20 mouse cellular contexts compared by ENCODE assay signal in the genomic region with DNA sequence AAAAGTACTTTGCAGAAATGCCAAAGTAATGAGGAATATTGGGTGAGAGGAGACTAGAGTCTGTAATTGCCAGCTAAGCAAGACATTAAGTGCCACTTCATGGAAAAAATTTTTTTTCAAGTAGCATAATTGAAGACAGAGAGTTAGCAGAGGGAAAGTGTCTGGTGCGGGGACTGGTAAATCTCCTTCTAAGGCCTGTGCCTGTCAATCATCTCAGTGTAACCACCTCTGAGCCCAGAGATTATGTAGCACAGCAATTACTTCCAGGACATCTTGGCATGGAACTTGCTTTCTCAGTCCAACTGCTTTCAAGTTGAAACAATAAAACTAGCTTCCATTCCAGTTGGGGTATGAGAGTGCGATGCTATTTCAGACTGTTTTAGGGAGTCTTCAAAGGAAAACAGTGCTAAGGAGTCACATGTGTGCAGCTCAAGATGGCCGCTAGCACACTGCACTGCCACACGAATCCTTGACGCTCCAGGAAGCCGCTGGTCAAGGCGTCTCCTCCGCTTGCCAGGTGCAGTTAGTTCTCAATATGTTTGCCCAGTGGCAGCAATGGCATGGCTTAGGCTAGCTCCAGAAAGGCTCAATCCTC. TPM values are rescaled to one million over a fixed set of nuclear protein-coding genes. Genes with fewer than 3 reads are reported as not detected.
DNase-seq lines count a peak whose midpoint lies in the region; ATAC-seq lines count a peak whose summit lies in the region.
"Had no signal": no experiment of that assay in that cellular context is flagged by ENCODE, and none has a peak within 500 bp of the region (broad histone marks: within the 10 kb centered on the region; RNA-seq: fewer than 3 reads in every experiment).

No protein-coding gene starts in this region.

- peak overlapping the region; percentile 9; the same call in 1 of the 2 replicates for H3K27ac ChIP-seq in forebrain, embryonic 15.5 days (replicated peaks)
- no peak overlapping the region for H3K27ac ChIP-seq in forebrain, embryonic 10.5 days
- no peak overlapping the region for H3K27ac ChIP-seq in lung, embryonic 16.5 days (ENCODE audit: low read length)
- H3K27ac ChIP-seq in embryonic facial prominence, embryonic 12.5 days, result peak overlapping the region; percentile 68
- peak overlapping the region; percentile 8; the same call in 1 of the 2 replicates for H3K27ac ChIP-seq in macrophage
- H3K27ac ChIP-seq: heart, adult 2 months; hindbrain, embryonic 14.5 days; midbrain, embryonic 12.5 days; stomach, embryonic 15.5 days had no signal

- no peaks in the 10 kb centered on the region for H3K9me3 ChIP-seq in forebrain, embryonic 15.5 days
- no peaks in the 10 kb centered on the region for H3K9me3 ChIP-seq in forebrain, embryonic 10.5 days
- H3K9me3 ChIP-seq in lung, embryonic 16.5 days (ENCODE audit: control insufficient read depth, low read length), result no peaks in the 10 kb centered on the region
- no peaks in the 10 kb centered on the region for H3K9me3 ChIP-seq in embryonic facial prominence, embryonic 12.5 days
- H3K9me3 ChIP-seq: midbrain, embryonic 12.5 days; stomach, embryonic 15.5 days had no signal

- H3K36me3 ChIP-seq in forebrain, embryonic 15.5 days, result no peaks in the 10 kb centered on the region
- peaks cover 2% of the 10 kb centered on the region; the same call in 1 of the 2 replicates for H3K36me3 ChIP-seq in forebrain, embryonic 10.5 days (replicated peaks)
- H3K36me3 ChIP-seq in lung, embryonic 16.5 days (ENCODE audit: control insufficient read depth, insufficient read depth, low read length), result no peaks in the 10 kb centered on the region
- no peaks in the 10 kb centered on the region for H3K36me3 ChIP-seq in embryonic facial prominence, embryonic 12.5 days
- H3K36me3 ChIP-seq in macrophage (ENCODE audit: inconsistent target), result no peaks in the 10 kb centered on the region
- H3K36me3 ChIP-seq: midbrain, embryonic 12.5 days; stomach, embryonic 15.5 days had no signal

- H3K4me3 ChIP-seq in forebrain, embryonic 15.5 days, result no peak overlapping the region
- H3K4me3 ChIP-seq in forebrain, embryonic 10.5 days, result no peak overlapping the region
- no peak overlapping the region for H3K4me3 ChIP-seq in lung, embryonic 16.5 days (ENCODE audit: low read length)
- no peak overlapping the region for H3K4me3 ChIP-seq in embryonic facial prominence, embryonic 12.5 days
- no peak overlapping the region for H3K4me3 ChIP-seq in macrophage (ENCODE audit: inconsistent target)
- H3K4me3 ChIP-seq: heart, adult 2 months; midbrain, embryonic 12.5 days; stomach, embryonic 15.5 days had no signal

- no peak for DNase-seq in forebrain, embryonic 10.5 days (ENCODE audit: extremely low spot score, low spot score)
- no peak for DNase-seq in lung, adult 18-20 months
- no peak for DNase-seq in left cerebral cortex, adult 9 months (ENCODE audit: low spot score in 2 of 2)
- DNase-seq in layer of hippocampus, adult 9-11 months, result no peak
- DNase-seq: adrenal gland, postnatal 10 days; B cell, adult 2 months; cerebellum, adult 8-10 months; heart, adult 2 months; kidney, postnatal 14 days; lung, postnatal 10 days; right cerebral cortex, adult 18-20 months; spleen, adult 18-20 months had no signal

- no peak overlapping the region for H3K9ac ChIP-seq in forebrain, embryonic 15.5 days (replicated peaks)
- no peak overlapping the region for H3K9ac ChIP-seq in lung, embryonic 16.5 days (ENCODE audit: low read length)
- no peak overlapping the region for H3K9ac ChIP-seq in embryonic facial prominence, embryonic 12.5 days
- H3K9ac ChIP-seq: hindbrain, embryonic 14.5 days; midbrain, embryonic 12.5 days; stomach, embryonic 15.5 days had no signal

- no peaks in the 10 kb centered on the region for H3K79me2 ChIP-seq in macrophage (ENCODE audit: inconsistent target)

- peak; percentile 67; the same call in 1 of the 2 replicates for ATAC-seq in forebrain, embryonic 15.5 days (replicated peaks)
- ATAC-seq in lung, embryonic 16.5 days (ENCODE audit: low read depth), result peak; percentile 53; the same call in 1 of the 2 replicates
- 0 out of 2 replicates have a peak, but pooled peaks have one; percentile 38 for ATAC-seq in embryonic facial prominence, embryonic 12.5 days (ENCODE audit: insufficient number of reproducible peaks, insufficient read depth, low FRiP score, low TSS enrichment)
- ATAC-seq: intestine, postnatal 0 days had no signal

- H3K4me2 ChIP-seq in forebrain, embryonic 15.5 days (replicated peaks), result no peak overlapping the region
- no peak overlapping the region for H3K4me2 ChIP-seq in lung, embryonic 16.5 days (ENCODE audit: low read depth, low read length)
- no peak overlapping the region for H3K4me2 ChIP-seq in embryonic facial prominence, embryonic 12.5 days (replicated peaks)
- H3K4me2 ChIP-seq: hindbrain, embryonic 14.5 days; midbrain, embryonic 12.5 days; stomach, embryonic 15.5 days had no signal

- H3K27me3 ChIP-seq in forebrain, embryonic 15.5 days, result no peaks in the 10 kb centered on the region
- H3K27me3 ChIP-seq in forebrain, embryonic 10.5 days (ENCODE audit: poor library complexity, severe bottlenecking), result no peaks in the 10 kb centered on the region
- H3K27me3 ChIP-seq in lung, embryonic 16.5 days (ENCODE audit: control insufficient read depth, insufficient read depth, low read depth, low read length), result no peaks in the 10 kb centered on the region
- H3K27me3 ChIP-seq in embryonic facial prominence, embryonic 12.5 days, result no peaks in the 10 kb centered on the region
- H3K27me3 ChIP-seq: midbrain, embryonic 12.5 days; stomach, embryonic 15.5 days had no signal

- WGBS in forebrain, embryonic 15.5 days, result 60% methylated on average over 8 of the region's 8 CpGs
- 95% methylated on average over 8 of the region's 8 CpGs for WGBS in forebrain, embryonic 10.5 days
- 76% methylated on average over 8 of the region's 8 CpGs for WGBS in lung, embryonic 16.5 days
- WGBS in embryonic facial prominence, embryonic 12.5 days, result 67% methylated on average over 8 of the region's 8 CpGs
- 97% methylated on average over 8 of the region's 8 CpGs for WGBS in macrophage (ENCODE audit: missing documents)

- H3K4me1 ChIP-seq in forebrain, embryonic 15.5 days, result peaks cover 20% of the 10 kb centered on the region
- H3K4me1 ChIP-seq in forebrain, embryonic 10.5 days, result peaks cover 42% of the 10 kb centered on the region
- H3K4me1 ChIP-seq in lung, embryonic 16.5 days (replicated peaks; ENCODE audit: control insufficient read depth, insufficient read depth, low read length), result peaks cover 15% of the 10 kb centered on the region
- H3K4me1 ChIP-seq in embryonic facial prominence, embryonic 12.5 days, result peaks cover 25% of the 10 kb centered on the region
- H3K4me1 ChIP-seq: stomach, embryonic 15.5 days had no signal

RNA-seq across cellular contexts. Expression of a gene that starts 45.5 kb away (rescaled TPM):
- 8.9 and 10.0 TPM in 2 replicates for polyA plus RNA-seq in forebrain, embryonic 15.5 days (2015; fragmentation: Nextera tagmentation; extraction: Ambion mirVana)
- polyA plus RNA-seq in forebrain, embryonic 10.5 days (2016; fragmentation: Nextera tagmentation; extraction: Ambion mirVana), result 13.9 and 14.4 TPM in 2 replicates
- polyA plus RNA-seq in lung, embryonic 16.5 days (2015; fragmentation: Nextera tagmentation; extraction: Ambion mirVana), result 6.9 and 11.7 TPM in 2 replicates
- 24.5 and 25.8 TPM in 2 replicates for polyA plus RNA-seq in embryonic facial prominence, embryonic 12.5 days (2016; fragmentation: Nextera tagmentation; extraction: Ambion mirVana)
- 1 to 10 TPM in 25 of 26 experiments, under 1 TPM in 1; 0.90 to 9.2 (median 3.5) TPM for total RNA-seq in macrophage (2018; cell fraction: chromatin; rRNA removed)
- total RNA-seq in macrophage (2018; cell fraction: cytosol; rRNA removed), result 10 to 100 TPM in 22 of 26 experiments, 1 to 10 TPM in 4; 8.5 to 17.3 (median 12.7) TPM
- total RNA-seq in macrophage (2018; cell fraction: nucleus; rRNA removed), result 10 to 100 TPM in 15 of 26 experiments, 1 to 10 TPM in 11; 2.3 to 19.1 (median 10.6) TPM
- 9.7 to 19.9 TPM (median 11.5 TPM) in 3 replicates for polyA plus RNA-seq in macrophage (2018)

Comparison
In these comparisons a context has a peak if more than half of its experiments do, and no peak if none do; other contexts are left out.
1. H3K27ac ChIP-seq: peak in forebrain, embryonic 15.5 days (single experiment), embryonic facial prominence, embryonic 12.5 days (single experiment) and macrophage (single experiment); none in forebrain, embryonic 10.5 days (single experiment) and lung, embryonic 16.5 days (single experiment).
2. Peak in every context shown above with its lines, with median percentiles within 50 percentile points of each other: ATAC-seq.